Mouse (Mus musculus) embryonic facial prominence, embryonic 13.5 days (tissue): ENCODE measurements around the gene Cdr2. TPM values are rescaled to one million over a fixed set of nuclear protein-coding genes. Genes with fewer than 3 reads are reported as not detected.
"Not testable (repeated sequence)": the region's sequence is repeated elsewhere in the genome, so short reads cannot be mapped to it uniquely, and the experiment has no call there.

ENCODE experiments used
- ATAC-seq: fragments of 200-750 bp; cut with Nextera tagmentation; 2 replicates; pipeline ENCODE4 v1.8.0; 2017; ENCODE audit warnings: low read depth; ENCODE audit not compliant: insufficient number of reproducible peaks, insufficient read depth, low FRiP score, low TSS enrichment
- H3K27ac ChIP-seq: fragments of 300-500 bp; sonication (generic); 2 replicates; pipeline ENCODE4 v1.5.1; 2015; ENCODE audit warnings: moderate library complexity, mild to moderate bottlenecking, inconsistent platforms
- H3K27me3 ChIP-seq: fragments of 300-500 bp; sonication (generic); 2 replicates; pipeline ENCODE4 v1.6.1; 2015; ENCODE audit warnings: mild to moderate bottlenecking, inconsistent platforms
- H3K36me3 ChIP-seq: fragments of 300-500 bp; sonication (generic); 2 replicates; pipeline ENCODE4 v1.6.1; 2015; ENCODE audit warnings: mild to moderate bottlenecking, inconsistent platforms
- H3K4me1 ChIP-seq: fragments of 300-500 bp; sonication (generic); 2 replicates; pipeline ENCODE4 v1.6.1; 2015; ENCODE audit warnings: inconsistent platforms
- H3K4me2 ChIP-seq: fragments of 300-500 bp; sonication (generic); 2 replicates; pipeline ENCODE4 v1.6.1; 2015; ENCODE audit warnings: moderate library complexity, mild to moderate bottlenecking, inconsistent platforms
- H3K4me3 ChIP-seq: fragments of 300-500 bp; sonication (generic); 2 replicates; pipeline ENCODE4 v1.5.1; 2015; ENCODE audit warnings: mild to moderate bottlenecking, inconsistent platforms
- H3K9ac ChIP-seq: fragments of 300-500 bp; sonication (generic); 2 replicates; pipeline ENCODE4 v1.6.1; 2015; ENCODE audit warnings: mild to moderate bottlenecking, inconsistent platforms
- H3K9me3 ChIP-seq: fragments of 300-500 bp; sonication (generic); 2 replicates; pipeline ENCODE4 v1.6.1; 2016; ENCODE audit warnings: inconsistent platforms
- WGBS: fragments of 180-500 bp; shearing (Covaris S2); methylation state at CpG from one replicate; pipeline ENCODE4 v1.1.7; 2015; ENCODE audit warnings: mixed read lengths; 5-methylcytosine and 5-hydroxymethylcytosine counted together
- polyA plus RNA-seq: library from polyadenylated mRNA; unstranded; fragments of >200 nt; fragmentation: Nextera tagmentation; extraction: Ambion mirVana; gene quantifications from 2 replicates; pipeline ENCODE4 v1.2.1, GENCODE M21; 2015

The Cdr2 gene
- polyA plus RNA-seq: 10.5 and 11.2 TPM in 2 replicates

DNA sequence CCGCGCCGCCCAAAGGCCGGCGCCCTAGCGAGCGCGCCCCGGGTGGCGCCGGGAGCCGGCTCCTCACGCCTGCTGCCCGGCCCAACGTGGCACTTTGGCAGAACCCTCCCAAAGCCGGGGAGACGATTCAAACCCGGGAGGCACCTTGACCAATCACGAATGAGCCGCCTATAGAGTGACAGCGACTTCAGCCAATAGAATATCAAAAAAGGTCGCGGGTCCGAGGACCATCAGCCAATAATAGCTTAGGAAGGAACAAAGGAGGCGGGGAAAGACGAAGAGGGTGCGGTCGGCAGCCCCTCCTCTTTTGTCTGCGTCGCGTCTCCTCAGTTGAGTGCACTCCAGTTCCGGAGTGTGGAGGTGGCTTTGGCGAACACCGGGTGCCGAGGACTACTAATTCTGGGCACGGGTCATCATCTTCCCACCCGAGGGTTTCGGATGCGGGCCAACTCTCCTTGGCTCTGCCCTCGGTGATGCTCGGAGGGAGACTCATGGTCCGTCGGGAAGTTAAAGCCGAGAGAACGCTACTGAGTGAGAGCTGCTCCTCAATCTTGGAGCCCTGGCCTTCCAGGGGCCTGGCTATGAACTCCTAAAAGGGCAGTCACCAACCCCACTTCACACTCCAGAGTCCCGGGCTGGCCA lies at the start of gene Cdr2, which contains the start of gene Mfsd13b:
Cdr2 (minus strand) TSS at position 113 of the 642 bp plus-strand sequence.
Mfsd13b (plus strand) TSS at position 310 of the 642 bp plus-strand sequence.
- Histone ChIP-seq H3K9ac (peak within 1 kb of the TSS; percentile 84), H3K27me3 (no peaks in the 10 kb centered on the region), H3K4me3 (peak within 1 kb of the TSS; percentile 91), H3K4me1 (peaks cover 27% of the 10 kb centered on the region), H3K4me2 (peak within 1 kb of the TSS; percentile 84), H3K9me3 (no peaks in the 10 kb centered on the region), H3K36me3 (no peaks in the 10 kb centered on the region), H3K27ac (peak within 1 kb of the TSS; percentile 80)
- under 1% methylated on average over 46 of the region's 46 CpGs for WGBS
- peak; percentile 96 for ATAC-seq

DNA sequence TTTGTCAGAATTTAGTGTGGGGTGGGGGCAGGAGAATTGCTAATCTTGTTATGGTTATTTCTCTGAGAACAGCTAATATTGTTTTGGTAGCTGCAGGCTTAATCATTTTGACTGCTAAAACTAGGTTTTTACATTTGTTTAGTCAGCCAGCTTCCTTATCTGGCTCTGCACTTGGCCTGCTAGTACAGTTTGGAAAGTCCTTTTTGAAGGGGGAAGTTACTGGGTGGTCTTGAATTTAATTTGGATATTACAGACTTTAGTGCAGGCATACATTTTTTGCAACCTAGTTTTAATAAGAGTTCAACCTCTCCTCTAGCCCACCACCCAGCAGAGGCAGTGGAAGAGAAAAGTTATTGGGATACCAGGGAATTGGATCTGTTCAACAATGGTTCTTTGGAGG lies 47.8 kb upstream of the Cdr2 start:
- not testable (repeated sequence) for H3K27ac ChIP-seq, H3K4me3 ChIP-seq, H3K4me1 ChIP-seq, H3K36me3 ChIP-seq, H3K9ac ChIP-seq, ATAC-seq, H3K4me2 ChIP-seq, H3K9me3 ChIP-seq, H3K27me3 ChIP-seq

DNA sequence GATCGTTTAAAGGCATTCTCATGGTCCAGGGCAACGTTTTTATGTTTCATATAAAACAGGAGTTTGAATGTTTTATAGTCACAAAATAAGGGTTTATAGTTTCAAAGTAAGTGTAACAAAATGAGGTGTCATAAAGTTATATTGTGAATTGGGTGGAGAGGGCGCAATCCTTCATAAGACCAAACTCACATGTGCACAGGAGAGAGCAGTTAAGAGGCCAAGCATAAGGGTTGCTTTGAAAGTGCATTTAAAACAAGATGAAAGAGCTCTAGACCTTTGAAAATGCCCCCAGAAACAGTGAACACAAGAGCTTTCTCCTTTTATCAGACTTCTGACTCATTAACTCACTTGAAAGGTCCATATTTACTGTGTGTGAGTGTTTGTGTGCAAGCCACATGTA lies 44.2 kb upstream of the Cdr2 start:
- Histone ChIP-seq H3K4me2 (no peak overlapping the region), H3K27me3 (no peaks in the 10 kb centered on the region; the same call in 1 of the 2 replicates), H3K4me3 (no peak overlapping the region), H3K9ac (no peak overlapping the region), H3K4me1 (no peaks in the 10 kb centered on the region), H3K27ac (no peak overlapping the region), H3K9me3 (no peaks in the 10 kb centered on the region), H3K36me3 (no peaks in the 10 kb centered on the region)
- no peak for ATAC-seq
- WGBS: 68% methylated on average over 3 of the region's 3 CpGs

DNA sequence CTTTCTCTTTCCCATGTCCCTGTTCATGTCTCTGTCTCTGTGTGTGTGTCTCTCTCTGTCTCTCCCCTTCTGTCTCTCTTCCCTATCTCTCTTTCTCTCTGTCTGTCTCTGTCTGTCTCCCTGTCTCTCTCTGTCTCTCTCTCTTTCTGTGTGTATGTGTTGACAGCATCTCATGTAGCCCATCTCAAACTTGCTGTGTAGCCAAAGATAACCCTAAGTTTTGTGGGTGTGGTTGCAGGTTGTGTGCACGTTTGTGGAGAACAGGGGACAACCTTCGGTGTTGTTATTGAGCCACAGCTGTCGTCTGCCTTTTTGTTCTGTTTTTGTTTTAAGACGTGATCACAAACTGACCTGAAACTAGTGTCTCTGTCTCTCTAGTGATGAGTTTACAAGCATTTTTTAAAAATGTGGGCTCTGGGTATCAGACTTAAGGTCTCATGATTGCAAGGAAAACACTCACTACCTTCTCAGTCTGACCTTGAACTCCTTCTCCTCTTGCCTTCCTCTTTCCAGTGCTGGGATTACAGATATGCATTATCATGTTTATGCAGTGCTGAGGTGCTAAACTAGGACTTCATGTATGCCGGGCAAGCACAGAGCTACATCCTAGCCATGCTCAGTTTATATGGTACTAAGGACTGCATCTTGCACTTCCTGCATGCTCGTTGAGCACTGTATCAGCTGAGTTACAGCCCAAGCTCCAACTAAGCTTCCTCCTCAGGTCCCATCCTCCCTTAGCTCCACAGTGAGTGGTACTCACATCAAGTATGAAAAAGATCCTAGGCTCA lies 43.3 kb upstream of the Cdr2 start:
- Histone ChIP-seq H3K9ac (no peak overlapping the region), H3K27me3 (no peaks in the 10 kb centered on the region; the same call in 1 of the 2 replicates), H3K4me2 (no peak overlapping the region), H3K4me3 (no peak overlapping the region), H3K27ac (no peak overlapping the region), H3K9me3 (no peaks in the 10 kb centered on the region), H3K36me3 (no peaks in the 10 kb centered on the region), H3K4me1 (no peaks in the 10 kb centered on the region)
- no peak for ATAC-seq
- WGBS: 77% methylated on average over 6 of the region's 6 CpGs

DNA sequence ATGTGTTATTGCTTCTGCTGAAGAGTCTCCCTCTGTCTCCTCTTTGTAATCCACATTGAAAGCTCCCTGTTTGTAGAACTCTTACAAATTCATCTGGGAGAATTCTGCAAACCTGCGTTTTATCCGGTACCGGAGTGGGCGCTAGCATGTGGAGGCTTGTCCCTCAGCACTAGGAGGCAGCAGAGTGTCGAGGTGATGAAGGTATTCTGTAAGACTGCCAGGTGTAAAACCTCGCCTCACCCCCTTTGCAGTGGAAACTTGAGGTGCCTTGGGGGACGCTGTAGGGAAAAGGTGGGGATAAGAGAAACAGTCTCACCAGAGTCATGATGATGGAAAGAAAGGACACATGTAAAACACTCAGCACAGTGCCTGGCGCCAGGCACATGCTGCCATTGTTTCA lies 38.2 kb upstream of the Cdr2 start:
- ATAC-seq: no peak
- no peak overlapping the region for H3K4me3 ChIP-seq
- no peaks in the 10 kb centered on the region for H3K27me3 ChIP-seq
- no peak overlapping the region for H3K9ac ChIP-seq
- no peaks in the 10 kb centered on the region for H3K9me3 ChIP-seq
- no peak overlapping the region for H3K4me2 ChIP-seq
- H3K27ac ChIP-seq: no peak overlapping the region
- H3K36me3 ChIP-seq: no peaks in the 10 kb centered on the region
- H3K4me1 ChIP-seq: no peaks in the 10 kb centered on the region
- 32% methylated on average over 8 of the region's 8 CpGs for whole genome bisulfite sequencing

DNA sequence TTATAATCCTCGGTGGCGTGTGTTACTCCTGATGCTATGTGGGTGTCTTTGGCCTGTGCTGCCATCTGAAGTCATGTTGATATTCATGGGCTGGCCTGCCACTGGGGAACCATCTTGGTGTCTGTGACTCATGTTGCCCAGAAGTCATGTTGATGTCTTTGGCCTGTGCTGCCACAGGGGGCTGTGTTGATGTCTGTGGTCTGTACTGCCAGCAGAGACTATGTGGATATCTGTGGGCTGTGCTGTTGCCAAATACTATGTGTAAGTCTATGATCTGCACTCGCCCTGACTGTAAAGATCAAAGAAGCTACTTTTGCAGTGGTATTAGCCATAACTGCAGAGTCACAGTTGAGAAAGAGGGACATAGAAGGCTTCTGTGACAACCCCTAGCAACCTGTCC lies 36.7 kb upstream of the Cdr2 start:
- ATAC-seq: no peak
- no peaks in the 10 kb centered on the region for H3K9me3 ChIP-seq
- no peaks in the 10 kb centered on the region for H3K4me1 ChIP-seq
- H3K36me3 ChIP-seq: no peaks in the 10 kb centered on the region
- WGBS: 82% methylated on average over 3 of the region's 3 CpGs
- no peak overlapping the region for H3K27ac ChIP-seq
- H3K9ac ChIP-seq: no peak overlapping the region
- H3K27me3 ChIP-seq: no peaks in the 10 kb centered on the region
- no peak overlapping the region for H3K4me3 ChIP-seq
- H3K4me2 ChIP-seq: no peak overlapping the region

DNA sequence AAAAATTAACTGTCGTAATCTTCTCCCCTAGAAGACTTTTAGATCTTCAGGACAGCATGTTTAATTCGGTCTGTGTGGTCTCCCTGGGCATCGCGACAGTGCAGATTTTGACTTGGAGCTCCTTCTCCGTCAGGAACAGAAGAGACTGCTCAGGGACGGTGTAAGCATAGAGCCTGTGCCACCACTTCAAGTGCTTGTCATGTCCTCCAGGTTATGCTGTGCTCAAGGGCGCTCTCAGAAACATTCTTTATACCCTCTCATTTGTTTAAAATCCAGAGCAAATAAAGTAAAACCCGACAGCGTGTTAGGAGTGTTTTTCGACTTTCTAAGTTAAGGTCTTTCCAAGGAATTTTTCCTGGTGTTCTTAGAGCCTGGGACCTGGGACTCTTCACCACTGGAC lies 32.4 kb upstream of the Cdr2 start:
- H3K9me3 ChIP-seq: no peaks in the 10 kb centered on the region
- no peak overlapping the region for H3K9ac ChIP-seq
- 90% methylated on average over 10 of the region's 10 CpGs for WGBS
- H3K4me1 ChIP-seq: peaks cover 21% of the 10 kb centered on the region
- H3K36me3 ChIP-seq: no peaks in the 10 kb centered on the region
- H3K4me3 ChIP-seq: no peak overlapping the region
- H3K4me2 ChIP-seq: no peak overlapping the region
- H3K27ac ChIP-seq: no peak overlapping the region
- ATAC-seq: no peak
- H3K27me3 ChIP-seq: no peaks in the 10 kb centered on the region

DNA sequence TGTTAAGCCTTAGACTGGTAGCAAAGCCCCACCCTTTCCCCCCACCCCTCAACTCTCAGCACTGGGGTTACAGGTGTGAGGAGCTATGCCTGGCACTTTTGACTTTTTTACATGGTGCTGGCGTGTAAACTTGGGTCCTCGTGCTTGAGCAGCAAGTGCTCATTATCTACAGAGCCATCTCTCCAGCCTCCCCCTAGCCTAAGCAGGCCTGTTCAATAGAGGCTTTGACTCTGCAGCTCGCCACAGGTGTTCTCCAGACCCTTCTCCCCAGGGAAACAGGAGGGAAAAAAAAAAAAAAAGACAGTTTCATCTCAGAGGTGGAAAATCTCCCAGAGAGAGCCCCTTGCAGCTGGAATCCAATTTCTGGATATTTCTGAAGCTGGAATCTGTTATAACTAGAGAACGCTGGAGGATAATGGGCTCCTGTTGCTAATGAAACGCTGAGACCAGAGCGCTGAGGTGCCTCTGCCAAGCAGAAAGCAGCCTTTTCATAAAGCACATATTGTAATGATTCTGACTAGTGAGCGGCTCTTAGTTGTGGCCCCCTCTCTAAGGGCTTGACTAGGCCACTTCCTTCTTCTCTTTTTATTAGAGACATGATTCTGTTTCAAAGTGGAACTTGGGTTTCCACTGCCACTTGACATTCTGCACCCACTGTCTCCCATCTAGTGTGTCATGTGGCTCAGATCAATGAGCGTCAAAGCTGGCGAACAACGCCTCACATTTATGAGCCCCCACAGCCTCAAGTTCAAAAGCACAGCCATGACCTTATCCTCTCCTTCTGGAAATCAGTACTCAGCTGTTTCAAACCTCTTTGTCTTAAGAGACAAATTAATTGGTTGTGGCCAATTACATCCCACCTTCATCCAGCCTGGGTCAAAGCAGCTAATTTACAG lies 29.9 kb upstream of the Cdr2 start:
- Histone ChIP-seq H3K9ac (no peak overlapping the region), H3K9me3 (no peaks in the 10 kb centered on the region), H3K4me3 (no peak overlapping the region), H3K36me3 (no peaks in the 10 kb centered on the region), H3K4me2 (0 out of 2 replicates have a peak overlapping the region, but pooled peaks have one; percentile 10), H3K27me3 (no peaks in the 10 kb centered on the region), H3K27ac (peak overlapping the region; percentile 76), H3K4me1 (peaks cover 21% of the 10 kb centered on the region)
- 26% methylated on average over 10 of the region's 10 CpGs for WGBS
- no peak for ATAC-seq

DNA sequence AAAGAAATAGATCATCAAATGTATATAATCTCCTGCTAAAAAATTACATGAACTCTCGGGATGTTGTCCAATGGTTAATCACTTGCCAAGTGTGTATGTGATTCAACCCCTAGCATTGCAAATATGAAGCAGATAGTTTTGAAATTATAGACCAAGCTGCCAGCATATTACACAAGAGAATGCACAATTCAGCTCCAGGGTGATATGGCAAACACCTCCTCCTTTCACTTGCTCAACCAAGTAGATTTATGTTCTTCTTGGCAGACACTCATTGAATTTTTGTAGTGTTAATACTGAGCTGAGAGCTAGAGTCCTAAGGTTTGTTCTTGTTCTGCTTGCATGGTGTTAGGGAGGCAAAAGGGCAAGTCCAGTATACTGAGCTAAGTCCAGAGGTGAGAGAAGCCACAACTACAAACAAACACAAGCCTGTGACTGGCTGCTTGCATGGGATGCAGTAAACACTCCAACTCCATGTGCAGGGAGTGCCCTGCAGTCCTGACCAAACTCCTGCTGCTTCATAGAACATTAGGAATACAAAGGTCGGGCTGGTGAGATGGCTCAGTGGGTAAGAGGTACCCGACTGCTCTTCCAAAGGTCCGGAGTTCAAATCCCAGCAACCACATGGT lies 21.8 kb upstream of the Cdr2 start:
- no peak overlapping the region for H3K4me3 ChIP-seq
- H3K4me1 ChIP-seq: 0 out of 2 replicates have a peak, but pooled peaks cover 2% of the 10 kb centered on the region
- WGBS: 75% methylated on average over 4 of the region's 4 CpGs
- no peaks in the 10 kb centered on the region for H3K36me3 ChIP-seq
- H3K27me3 ChIP-seq: no peaks in the 10 kb centered on the region
- H3K4me2 ChIP-seq: no peak overlapping the region
- no peaks in the 10 kb centered on the region for H3K9me3 ChIP-seq
- ATAC-seq: no peak
- H3K9ac ChIP-seq: no peak overlapping the region
- no peak overlapping the region for H3K27ac ChIP-seq

DNA sequence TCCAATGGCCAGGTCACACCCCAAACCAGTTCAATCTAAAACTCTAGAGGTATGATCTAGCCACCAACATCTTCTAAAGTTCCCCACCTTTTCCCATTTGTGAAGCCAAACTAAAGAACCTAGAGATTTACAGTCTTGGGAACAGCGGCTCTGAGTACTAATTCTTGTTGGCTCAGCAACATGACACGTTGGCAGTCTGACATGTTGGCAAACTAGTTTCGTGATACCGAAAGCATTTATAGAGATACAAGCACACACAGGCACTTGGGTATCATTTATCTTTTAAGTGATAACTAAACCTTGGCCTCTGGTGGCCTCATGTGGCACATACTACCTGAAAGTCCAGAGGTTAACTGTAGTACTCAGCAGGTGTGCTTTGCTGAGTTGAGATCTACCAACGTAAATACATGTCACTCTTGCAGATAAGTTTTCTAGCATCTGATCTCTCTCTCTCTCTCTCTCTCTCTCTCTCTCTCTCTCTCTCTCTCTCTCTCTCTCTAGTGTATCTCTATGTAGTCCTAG lies 20.4 kb upstream of the Cdr2 start:
- no peak for ATAC-seq
- Histone ChIP-seq H3K4me3 (no peak overlapping the region), H3K36me3 (no peaks in the 10 kb centered on the region), H3K27me3 (no peaks in the 10 kb centered on the region), H3K4me1 (0 out of 2 replicates have a peak, but pooled peaks cover 2% of the 10 kb centered on the region), H3K9ac (no peak overlapping the region), H3K27ac (no peak overlapping the region), H3K9me3 (no peaks in the 10 kb centered on the region), H3K4me2 (no peak overlapping the region)
- WGBS: 86% methylated on average over 5 of the region's 5 CpGs

DNA sequence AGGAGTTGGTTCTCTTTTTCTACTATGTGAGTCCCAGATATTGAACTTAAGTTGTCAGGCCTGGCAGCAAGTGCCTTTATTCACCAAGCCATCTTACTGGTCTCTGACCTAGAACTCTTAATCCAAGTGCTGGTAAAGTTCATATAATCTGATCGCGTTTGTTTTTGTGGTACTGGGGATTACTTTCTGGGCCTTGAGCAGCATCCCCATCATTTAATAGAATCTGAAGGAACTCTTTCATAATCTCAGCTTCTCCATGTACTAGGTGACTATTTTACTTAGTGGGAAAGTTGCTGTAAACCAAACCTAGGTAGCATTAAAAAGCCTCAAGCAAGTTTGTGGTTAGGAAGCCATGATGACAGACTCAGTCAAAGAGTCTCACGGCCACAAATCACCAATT lies 19.8 kb upstream of the Cdr2 start:
- no peak overlapping the region for H3K4me3 ChIP-seq
- ATAC-seq: no peak
- 83% methylated on average over 3 of the region's 3 CpGs for WGBS
- no peak overlapping the region for H3K9ac ChIP-seq
- no peak overlapping the region for H3K27ac ChIP-seq
- H3K36me3 ChIP-seq: no peaks in the 10 kb centered on the region
- no peaks in the 10 kb centered on the region for H3K9me3 ChIP-seq
- H3K4me1 ChIP-seq: 0 out of 2 replicates have a peak, but pooled peaks cover 2% of the 10 kb centered on the region
- H3K27me3 ChIP-seq: no peaks in the 10 kb centered on the region
- no peak overlapping the region for H3K4me2 ChIP-seq
